Mouse (Mus musculus) cerebral cortex, adult 2 months (tissue): Measurements from ENCODE around the gene Pip5k1a.

ENCODE experiments used
- WGBS: fragments of 180-500 bp; shearing (Covaris S2); methylation state at CpG from one replicate; pipeline ENCODE4 v1.1.7; 2018; 5-methylcytosine and 5-hydroxymethylcytosine counted together

Gene Pip5k1a

DNA sequence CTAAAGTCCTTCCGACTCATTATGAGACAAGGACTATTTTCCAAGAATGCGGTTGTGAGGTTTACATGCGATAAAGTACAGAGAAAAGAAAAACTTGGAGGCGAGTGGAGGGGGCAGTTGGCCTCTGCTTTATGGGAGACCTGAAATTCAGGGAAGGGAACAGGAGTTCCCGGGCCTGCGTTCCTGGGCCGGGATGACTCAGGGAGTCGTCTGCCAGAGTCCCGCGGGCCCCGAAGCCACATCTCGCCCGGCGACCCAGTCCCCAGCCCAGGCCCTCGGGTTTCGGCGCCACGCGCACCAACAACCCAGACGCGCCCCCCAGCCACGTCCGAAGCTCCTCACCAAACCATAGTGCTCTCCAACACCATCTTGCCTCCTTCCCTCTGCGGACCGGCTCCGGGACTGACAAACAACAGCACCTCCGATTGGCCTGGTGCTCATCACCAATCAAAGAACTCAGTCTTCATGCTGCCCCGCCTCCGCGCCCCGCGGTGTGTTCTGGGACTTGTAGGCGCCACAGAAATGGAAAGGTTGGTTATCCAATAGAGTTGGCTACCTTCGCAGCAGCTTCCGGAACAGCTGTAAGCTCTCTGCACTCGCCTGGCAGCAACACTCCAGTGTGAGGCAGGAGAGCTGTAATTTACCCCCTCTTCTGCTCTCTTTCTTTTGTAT lies 64.4 kb downstream of the Pip5k1a start, which contains the start of gene Psmd4:
Psmd4 (minus strand) TSS at position 449 of the 672 bp plus-strand sequence.
- under 1% methylated on average over 36 of the region's 36 CpGs for WGBS

DNA sequence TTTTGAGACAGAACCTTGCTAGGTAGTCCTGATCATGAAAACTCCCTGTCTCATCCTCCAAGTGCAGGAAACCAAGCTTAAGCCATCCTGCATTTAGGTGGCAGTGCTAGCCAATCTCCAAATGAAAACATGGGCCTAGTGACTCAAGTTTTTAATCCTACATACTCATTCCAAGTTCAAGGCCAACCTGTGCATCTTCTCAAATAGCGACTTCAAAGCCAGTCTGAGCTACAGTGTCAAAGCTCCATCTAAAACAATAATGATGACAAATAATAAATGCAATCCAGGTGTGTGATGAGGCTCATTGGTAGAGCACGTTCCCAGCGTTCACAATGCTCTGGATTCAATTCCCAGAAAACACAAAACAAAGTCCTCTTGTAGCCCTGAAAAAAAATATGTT lies 65.1 kb downstream of the Pip5k1a start:
- WGBS, result 13% methylated on average over 3 of the region's 3 CpGs

DNA sequence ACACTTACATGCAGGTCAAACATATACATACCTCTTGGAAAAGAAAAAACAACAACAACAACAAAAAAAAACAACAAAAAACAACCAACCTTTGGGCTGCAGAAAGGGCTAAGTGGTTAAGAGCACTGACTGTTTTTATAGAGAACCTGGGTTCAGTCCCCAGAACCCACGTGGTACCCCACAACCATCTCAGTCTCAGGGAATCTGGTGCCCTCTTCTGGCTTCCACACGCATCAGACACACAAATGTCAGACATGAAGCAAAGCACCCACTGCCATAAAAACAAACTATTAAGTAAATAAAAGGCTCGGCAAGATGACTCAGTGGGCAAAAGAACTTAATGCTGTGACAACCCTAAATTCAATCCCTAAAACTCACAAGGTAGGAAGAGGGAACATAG lies 76.8 kb downstream of the Pip5k1a start:
- 66% methylated on average over 3 of the region's 3 CpGs for WGBS

DNA sequence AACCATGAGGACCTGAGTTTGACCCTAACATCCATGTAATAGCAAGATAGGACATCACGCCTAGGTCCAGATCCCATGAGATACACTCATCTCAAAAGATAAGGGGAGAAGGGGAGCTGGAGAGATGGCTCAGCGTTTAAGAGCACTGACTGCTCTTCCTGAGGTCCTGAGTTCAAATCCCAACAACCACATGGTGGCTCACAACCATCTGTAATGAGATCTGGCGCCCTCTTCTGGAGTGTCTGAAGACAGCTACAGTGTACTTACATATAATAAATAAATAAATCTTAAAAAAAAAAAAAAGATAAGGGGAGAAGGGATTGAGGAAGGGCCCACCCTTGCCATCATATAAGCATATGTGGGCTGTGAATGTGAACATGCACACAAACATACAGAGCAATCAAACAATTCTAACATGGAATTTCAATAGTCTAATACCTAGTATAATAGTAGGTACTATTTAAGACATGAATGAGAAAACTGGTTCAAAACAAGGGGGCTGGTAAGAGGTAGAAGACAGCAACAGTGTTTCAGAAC lies 77.4 kb downstream of the Pip5k1a start:
- 77% methylated on average over 3 of the region's 3 CpGs for WGBS

DNA sequence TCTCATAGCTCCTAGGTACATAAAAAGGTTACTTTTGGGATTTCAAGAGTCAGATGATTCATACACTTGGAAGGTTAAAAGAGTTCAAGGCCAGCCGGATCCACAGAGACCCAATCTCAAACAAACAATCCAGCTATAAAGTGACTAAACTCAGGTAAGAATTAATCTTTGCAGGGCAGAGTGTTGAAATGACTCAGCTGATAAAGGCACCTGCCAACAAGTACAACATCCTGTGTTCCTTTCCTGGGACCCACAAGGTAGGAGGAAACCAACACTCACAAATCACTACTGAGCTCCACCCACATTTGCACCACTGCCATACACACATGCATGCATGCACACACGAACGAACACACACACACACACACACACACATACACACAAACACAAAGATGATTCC lies 78.1 kb downstream of the Pip5k1a start:
- 73% methylated on average over 3 of the region's 3 CpGs for WGBS

DNA sequence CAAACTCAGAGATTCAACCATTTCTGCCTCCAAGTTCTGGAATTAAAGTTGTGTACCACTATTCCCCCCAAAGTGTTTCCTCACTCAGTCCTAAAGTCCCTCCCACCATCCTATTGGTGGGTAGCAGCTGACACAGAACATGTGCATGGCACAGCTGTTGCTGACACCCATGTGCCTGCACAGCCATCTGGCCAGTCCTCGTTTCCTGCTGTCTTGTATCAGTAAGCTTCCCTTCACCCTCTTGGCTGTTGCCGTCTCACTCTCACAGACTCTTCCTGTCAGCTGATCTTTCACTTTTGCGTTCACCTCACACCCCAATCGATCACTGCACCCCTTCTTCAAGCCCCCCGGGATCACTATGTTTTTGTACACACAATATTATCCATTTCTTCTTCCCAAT lies 79.0 kb downstream of the Pip5k1a start:
- WGBS, result 36% methylated on average over 5 of the region's 5 CpGs

DNA sequence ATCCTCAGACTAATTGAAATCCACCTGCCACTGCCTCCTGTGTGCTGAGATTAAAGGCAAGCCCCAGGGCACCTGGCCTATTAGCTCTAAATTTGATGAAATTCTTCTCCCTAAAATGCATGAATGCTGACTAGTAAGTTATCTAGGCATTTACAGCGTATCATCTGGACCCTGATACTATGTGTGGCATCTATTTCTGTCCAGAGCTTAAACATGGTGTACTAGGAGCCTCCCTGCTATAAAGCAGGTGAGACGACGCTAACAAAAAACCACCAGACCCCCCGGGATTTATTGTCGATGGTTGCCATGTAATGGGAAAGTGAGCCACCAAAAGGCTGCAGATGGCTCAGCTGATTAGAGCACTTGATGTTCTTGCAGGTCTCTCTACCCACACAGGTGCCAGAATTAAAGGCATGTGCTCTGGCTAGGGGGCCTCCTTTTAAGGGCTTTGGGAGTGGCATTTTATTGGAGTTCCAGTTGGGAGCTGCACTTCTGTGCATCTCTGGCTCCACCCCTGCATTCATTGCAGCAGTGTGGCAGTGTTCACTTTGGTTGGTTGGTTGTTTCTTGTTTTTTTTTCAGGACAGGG lies 79.6 kb downstream of the Pip5k1a start:
- 45% methylated on average over 5 of the region's 5 CpGs for WGBS

DNA sequence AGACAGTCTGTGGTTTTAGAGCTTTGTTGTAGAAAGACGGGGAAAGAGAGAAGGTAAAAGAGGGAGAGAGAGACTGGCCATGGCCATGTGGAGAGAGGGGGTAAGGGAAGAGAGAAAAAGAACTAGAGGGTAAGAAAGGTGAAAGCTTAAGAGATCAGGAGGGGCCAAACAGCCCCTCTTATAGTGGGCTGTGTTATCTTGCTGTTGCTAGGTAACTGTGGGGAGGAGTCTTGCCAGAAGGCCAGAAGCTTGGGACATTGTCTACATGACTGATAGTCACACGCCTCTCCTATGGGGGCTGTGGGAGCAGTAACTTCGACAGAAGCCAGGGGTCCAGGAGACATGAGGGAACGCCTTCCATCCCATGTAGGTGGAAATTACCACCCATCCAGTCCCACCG lies 81.5 kb downstream of the Pip5k1a start:
- 65% methylated on average over 5 of the region's 5 CpGs for WGBS

DNA sequence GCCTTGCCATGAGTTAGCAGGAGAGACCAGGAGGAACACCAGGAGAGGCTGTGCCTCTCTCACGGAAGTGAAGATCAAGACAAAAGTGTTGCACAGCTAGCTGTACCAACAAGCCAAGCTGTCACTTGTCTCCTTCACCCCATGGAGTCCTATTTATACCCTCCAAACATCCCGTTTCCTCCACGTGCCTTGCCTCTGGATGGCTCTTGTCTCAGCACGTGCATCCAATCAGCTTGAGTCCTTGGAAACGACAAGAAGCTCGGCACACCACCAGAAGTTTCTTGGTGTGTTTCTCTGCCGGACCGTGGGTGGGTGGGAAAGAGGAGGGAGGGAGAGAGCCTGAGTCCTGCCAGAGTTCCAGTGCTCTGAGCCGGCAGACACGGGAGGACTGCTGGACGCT lies 82.2 kb downstream of the Pip5k1a start:
- 8% methylated on average over 11 of the region's 11 CpGs for WGBS

DNA sequence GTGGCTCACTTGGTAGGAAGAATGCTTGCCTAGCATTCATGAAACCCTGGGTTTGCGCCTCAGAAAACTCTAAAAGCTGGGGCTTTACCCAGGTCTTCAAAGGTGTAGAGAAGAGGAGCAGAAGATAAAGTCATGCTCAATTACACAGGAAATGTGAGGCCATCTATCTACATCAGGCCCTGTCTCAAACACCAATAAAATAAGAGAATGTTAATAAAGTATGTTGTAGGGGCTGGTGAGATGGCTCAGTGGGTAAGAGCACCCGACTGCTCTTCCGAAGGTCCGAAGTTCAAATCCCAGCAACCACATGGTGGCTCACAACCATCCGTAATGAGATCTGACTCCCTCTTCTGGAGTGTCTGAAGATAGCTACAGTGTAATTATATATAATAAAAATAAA lies 85.8 kb downstream of the Pip5k1a start:
- WGBS, result 94% methylated on average over 5 of the region's 5 CpGs

DNA sequence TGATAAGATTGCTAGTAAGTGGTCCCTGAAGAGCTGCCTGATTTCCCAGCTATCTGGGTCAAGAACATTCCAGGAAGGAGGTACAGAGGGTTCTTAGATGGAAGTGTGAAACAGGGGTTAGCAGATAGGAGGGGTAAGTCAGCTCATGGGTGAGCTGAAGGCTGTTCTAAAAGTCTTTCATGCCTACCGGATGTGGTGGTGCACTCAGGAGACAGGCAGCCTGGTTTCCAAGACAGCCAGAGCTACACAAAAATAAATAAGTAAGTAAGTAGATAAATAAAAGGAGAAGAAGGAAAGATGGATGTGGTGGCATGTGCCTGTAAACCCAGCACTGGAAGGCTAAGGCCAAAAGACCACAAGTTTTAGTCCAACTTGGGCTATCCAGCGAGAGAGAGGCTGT lies 88.0 kb downstream of the Pip5k1a start:
- WGBS, result 83% methylated on average over 2 of the region's 2 CpGs

DNA sequence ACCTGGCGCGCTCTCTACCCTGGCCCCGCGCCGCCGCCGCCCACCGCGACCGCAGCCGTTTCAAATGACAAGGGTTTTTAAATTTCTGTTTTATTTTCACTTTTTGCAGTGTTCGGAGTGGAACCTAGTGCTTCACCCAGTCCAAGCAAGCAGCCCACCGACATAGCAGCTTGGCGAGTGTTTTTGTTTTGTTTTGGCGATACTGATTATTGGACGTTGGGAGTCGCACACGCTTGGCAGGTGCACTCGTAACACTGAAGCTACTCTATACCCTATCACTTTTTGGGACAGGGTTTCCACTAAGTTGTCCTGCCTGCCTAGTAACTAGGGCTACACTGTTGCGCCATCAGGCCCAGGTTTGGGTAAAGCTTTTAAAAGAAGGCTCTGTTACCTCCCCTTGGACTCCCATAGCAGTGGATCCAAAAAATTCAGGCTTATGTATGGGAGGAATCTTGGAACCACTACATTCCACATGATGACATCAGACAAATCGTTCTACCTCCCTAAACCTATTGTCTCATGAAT lies 90.1 kb downstream of the Pip5k1a start:
- WGBS, result 3% methylated on average over 21 of the region's 21 CpGs

DNA sequence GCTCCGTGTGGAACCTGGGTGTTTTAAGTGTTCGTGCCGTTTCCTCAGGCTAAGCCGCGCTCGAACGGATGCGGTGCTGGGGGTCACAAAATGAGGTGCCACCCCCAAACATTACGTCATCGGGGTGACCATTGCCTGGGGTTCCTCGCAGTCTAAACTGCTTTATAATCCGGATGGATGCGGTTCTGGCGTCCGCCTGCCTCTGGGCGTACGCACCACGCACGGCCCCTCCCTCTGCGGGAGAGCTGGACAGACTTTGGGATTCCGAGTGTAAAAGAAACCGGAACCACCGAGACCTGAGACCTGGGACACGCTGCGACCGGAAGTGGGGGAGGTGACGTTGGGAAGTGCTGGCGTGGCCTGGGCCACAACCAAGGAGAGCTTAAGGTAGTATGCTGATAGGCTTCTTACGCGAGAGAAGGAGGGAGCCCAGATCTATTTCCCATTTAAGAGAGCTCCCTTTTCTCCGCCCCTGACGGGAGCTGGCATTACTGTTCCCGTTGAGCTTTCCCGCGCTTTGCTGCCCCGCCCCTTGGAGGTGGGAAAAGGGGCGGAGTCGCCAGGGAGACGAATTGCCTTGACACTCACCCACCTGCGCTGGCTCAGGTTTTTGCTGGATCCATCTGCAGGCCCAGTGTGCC lies 90.7 kb downstream of the Pip5k1a start:
- under 1% methylated on average over 40 of the region's 40 CpGs for WGBS

DNA sequence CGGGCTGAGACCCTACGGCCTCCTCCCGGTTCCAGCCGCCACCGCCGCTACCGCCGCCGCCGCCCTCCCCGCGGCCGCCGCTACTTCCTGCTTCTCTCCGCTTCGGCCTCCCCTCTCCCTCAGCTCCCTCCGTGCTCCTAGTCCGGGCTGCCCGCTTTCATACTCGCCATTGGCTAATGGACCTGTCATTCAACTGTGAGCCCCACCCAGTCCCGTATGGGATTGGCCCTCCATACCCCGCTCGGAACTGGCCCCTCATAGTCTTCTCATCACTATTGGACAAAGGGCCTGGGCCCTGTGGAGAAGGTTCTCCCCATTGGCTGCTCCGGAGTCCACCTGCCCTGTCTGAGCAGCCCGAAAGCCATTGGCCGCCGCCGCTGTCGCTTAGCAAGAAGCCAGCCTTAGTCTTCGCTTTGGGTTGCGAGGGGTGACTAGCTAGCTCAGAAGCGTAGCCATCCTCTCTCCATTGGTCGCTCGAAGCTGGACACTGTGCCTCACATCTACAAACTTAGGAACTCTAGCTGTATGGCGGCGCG lies 91.3 kb downstream of the Pip5k1a start, which contains the start of gene Zfp687:
Zfp687 (minus strand) TSS at position 112 of the 536 bp plus-strand sequence.
- WGBS, result under 1% methylated on average over 37 of the region's 37 CpGs

DNA sequence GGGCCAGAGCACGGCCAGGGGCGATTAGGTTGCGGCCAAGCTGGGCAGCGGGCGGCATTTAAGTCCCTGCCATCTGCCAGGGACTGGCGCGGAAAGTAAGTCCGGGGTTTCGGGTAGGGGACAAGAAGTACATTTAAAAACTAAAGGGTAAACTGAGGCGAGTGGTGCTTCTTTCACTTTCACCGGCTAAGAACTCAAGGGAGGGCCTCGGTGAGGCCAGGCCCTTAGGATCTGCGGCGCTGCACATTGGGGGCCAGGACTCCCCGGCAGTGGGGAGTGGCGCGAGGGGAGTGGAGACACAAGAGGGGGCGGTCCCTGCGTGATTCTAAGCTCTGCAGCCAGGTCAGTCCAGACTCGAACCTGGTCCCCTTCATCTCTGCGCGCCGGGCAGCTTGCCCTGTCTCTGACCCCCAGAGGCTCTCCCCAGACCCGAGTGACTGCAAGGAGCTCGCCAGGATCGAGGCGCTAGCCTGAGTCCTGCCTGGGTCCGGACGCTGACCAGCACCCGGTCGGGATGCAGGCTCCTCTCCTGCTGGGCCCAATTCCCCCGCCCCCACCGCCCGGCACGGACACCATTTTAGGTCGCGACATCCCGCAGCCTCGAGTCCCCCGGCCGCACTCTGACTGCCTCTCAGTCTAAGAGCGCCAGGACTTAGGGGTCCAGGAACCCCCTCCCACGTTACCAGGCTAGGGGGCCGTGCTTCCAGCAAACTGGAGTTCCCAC lies 92.1 kb downstream of the Pip5k1a start:
- WGBS, result 2% methylated on average over 44 of the region's 44 CpGs

DNA sequence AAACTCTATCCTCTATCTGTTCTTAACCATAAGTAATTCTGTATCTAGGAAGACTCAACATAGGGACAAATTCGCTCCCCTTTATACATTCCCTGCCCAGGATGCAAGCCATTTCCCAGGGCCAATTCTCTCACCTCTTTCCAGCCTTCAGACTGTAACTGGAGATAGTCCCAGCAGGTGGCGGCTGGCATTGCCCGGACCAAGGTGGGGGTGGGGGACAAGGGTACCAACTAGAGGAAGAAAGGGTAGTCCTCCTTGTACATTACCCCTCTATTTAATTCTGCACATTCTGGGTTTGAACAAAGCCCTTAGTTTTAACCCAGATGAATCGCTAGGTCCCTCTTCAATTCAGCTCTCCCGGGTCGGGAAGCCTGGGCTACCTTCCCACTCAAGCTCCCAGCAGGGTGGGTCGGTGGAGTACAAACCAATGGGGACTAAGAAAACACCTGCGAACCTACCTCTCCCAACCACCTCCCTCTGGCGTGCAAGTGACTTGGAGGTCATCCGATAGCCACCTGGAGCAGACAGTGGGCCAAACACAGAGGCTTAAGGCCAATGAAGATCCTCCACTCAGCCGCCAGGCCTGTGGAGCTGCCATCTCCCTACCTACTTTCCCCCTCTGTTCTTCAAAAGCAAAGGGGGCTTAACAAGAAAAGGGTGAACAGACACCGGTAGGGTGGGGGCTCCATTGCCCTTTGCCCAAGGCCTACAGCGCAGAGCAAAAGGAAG lies 92.9 kb downstream of the Pip5k1a start:
- 20% methylated on average over 13 of the region's 13 CpGs for WGBS

DNA sequence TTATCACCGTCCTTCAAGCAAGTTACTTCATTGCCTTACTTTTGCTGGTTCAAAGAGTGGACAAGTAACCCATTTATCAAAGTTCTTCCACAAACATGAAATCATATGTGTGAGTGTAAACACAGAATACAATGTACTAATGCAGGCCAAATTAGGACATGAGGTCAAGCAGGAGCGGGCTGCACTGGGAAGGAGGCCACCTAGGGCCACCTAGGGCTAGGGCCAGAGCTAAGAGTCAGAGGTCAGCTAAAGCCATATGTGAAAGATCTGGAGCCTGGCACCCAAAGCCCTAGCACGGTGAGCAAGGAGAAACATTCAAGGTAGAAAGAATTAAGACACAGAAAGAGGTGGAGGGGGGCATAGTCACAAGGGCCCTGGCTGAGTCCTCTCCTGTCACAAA lies 93.7 kb downstream of the Pip5k1a start:
- 88% methylated on average over 3 of the region's 3 CpGs for WGBS

DNA sequence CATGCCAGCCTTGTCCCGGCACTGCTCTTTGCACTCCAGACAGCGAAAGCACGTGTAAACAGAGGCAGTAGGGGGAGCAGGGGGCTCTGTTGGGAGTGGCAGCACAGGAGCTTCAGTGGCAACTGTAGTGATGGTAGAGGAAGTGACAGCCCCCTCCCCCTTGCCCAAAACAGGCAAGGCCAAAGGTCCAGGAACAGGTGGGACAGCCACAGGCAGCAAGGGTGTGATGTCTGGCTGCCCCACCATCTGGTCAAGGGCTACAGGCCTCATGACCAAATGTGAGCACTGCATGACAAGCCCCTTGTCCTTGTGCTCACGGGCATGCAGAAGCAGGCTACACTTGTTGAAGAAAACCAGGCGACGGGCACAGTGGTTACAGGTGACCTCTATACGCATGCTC lies 96.3 kb downstream of the Pip5k1a start:
- 85% methylated on average over 7 of the region's 7 CpGs for WGBS
